ENCODE assay signal across 13 mouse cellular contexts in the genomic region with DNA sequence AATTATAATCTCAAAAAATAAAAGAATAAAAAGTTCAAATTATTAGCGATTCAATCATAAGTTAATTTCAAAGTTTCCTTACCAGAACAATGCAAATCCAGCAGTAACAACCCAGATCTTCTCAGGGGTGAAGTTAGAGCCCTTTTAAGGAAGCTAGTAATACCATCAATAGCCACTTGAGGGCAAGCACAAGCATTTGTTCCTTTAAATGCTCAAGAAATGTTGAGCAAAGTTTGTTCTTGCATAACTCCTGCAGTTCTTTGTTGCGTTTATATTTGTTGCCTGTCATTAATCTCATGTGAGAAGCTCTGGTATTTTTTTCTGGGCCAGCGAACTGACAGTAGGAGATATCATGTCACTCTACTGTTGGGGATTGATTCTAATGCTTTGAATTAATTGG. TPM values are rescaled to one million over a fixed set of nuclear protein-coding genes. Genes with fewer than 3 reads are reported as not detected.
A peak's percentile ranks its signal among the peaks of the same experiment; 100 is the strongest.
DNase-seq lines count a peak whose midpoint lies in the region; ATAC-seq and TF ChIP-seq lines count a peak whose summit lies in the region.
"Had no signal": no experiment of that assay in that cellular context is flagged by ENCODE, and none has a peak within 500 bp of the region (broad histone marks: within the 10 kb centered on the region; RNA-seq: fewer than 3 reads in every experiment).

No protein-coding gene starts in this region.

- TF ChIP-seq CTCF in midbrain, postnatal 0 days (IDR thresholded peaks at IDR 0.05) = peak; percentile 70

- H3K4me2 ChIP-seq in hindbrain, embryonic 14.5 days (replicated peaks) = no peak overlapping the region
- H3K4me2 ChIP-seq in midbrain, postnatal 0 days (ENCODE audit: low read depth, low read length, poor library complexity, severe bottlenecking) = no peak overlapping the region
- no peak overlapping the region for H3K4me2 ChIP-seq in midbrain, embryonic 15.5 days
- H3K4me2 ChIP-seq: kidney, embryonic 15.5 days; liver, embryonic 13.5 days had no signal

- H3K4me1 ChIP-seq in hindbrain, embryonic 14.5 days (replicated peaks; ENCODE audit: control insufficient read depth, insufficient read depth, low read length) = no peaks in the 10 kb centered on the region
- no peaks in the 10 kb centered on the region for H3K4me1 ChIP-seq in hindbrain, embryonic 10.5 days (replicated peaks)
- H3K4me1 ChIP-seq in midbrain, postnatal 0 days (ENCODE audit: insufficient read depth, low read length) = no peaks in the 10 kb centered on the region
- no peaks in the 10 kb centered on the region for H3K4me1 ChIP-seq in midbrain, embryonic 15.5 days
- H3K4me1 ChIP-seq: kidney, embryonic 15.5 days; liver, embryonic 13.5 days had no signal

- H3K27ac ChIP-seq in hindbrain, embryonic 14.5 days = no peak overlapping the region
- H3K27ac ChIP-seq in hindbrain, embryonic 10.5 days = no peak overlapping the region
- H3K27ac ChIP-seq in midbrain, postnatal 0 days (ENCODE audit: low read depth, low read length) = no peak overlapping the region
- H3K27ac ChIP-seq in midbrain, embryonic 15.5 days = no peak overlapping the region
- H3K27ac ChIP-seq: kidney, embryonic 15.5 days; liver, embryonic 13.5 days had no signal

- no peak overlapping the region for H3K4me3 ChIP-seq in hindbrain, embryonic 14.5 days (replicated peaks; ENCODE audit: low read length)
- no peak overlapping the region for H3K4me3 ChIP-seq in hindbrain, embryonic 10.5 days
- no peak overlapping the region for H3K4me3 ChIP-seq in midbrain, postnatal 0 days (ENCODE audit: low read depth, low read length)
- H3K4me3 ChIP-seq in midbrain, embryonic 15.5 days = no peak overlapping the region
- H3K4me3 ChIP-seq: kidney, embryonic 15.5 days; liver, embryonic 13.5 days had no signal

- 36% methylated on average over 3 of the region's 3 CpGs for WGBS in hindbrain, embryonic 14.5 days
- WGBS in hindbrain, embryonic 10.5 days = 41% methylated on average over 3 of the region's 3 CpGs
- 27% methylated on average over 3 of the region's 3 CpGs for WGBS in midbrain, postnatal 0 days
- 35% methylated on average over 3 of the region's 3 CpGs for WGBS in midbrain, embryonic 15.5 days

- DNase-seq in hindbrain, embryonic 14.5 days (ENCODE audit: low spot score) = peak; percentile 49
- no peak for DNase-seq in hindbrain, embryonic 10.5 days (ENCODE audit: low spot score)
- DNase-seq in midbrain, postnatal 0 days (ENCODE audit: low spot score) = peak; percentile 42
- DNase-seq in gonadal fat pad, adult 2 months (ENCODE audit: low read depth) = peak; percentile 14
- no peak for DNase-seq in gastrocnemius, adult 18-20 months (ENCODE audit: low spot score)
- no peak for DNase-seq in spleen, postnatal 36 days (ENCODE audit: low spot score in 2 of 2)
- DNase-seq: liver, embryonic 13.5 days had no signal

- no peaks in the 10 kb centered on the region for H3K27me3 ChIP-seq in hindbrain, embryonic 14.5 days (ENCODE audit: control insufficient read depth, insufficient read depth, low read length)
- no peaks in the 10 kb centered on the region for H3K27me3 ChIP-seq in hindbrain, embryonic 10.5 days (ENCODE audit: insufficient read depth, poor library complexity, severe bottlenecking)
- no peaks in the 10 kb centered on the region for H3K27me3 ChIP-seq in midbrain, postnatal 0 days (ENCODE audit: insufficient read depth, low read length)
- no peaks in the 10 kb centered on the region for H3K27me3 ChIP-seq in midbrain, embryonic 15.5 days (replicated peaks)
- H3K27me3 ChIP-seq: liver, embryonic 13.5 days had no signal

- no peak overlapping the region for H3K9ac ChIP-seq in hindbrain, embryonic 14.5 days
- H3K9ac ChIP-seq in midbrain, postnatal 0 days (replicated peaks; ENCODE audit: low read length, poor library complexity, severe bottlenecking) = no peak overlapping the region
- H3K9ac ChIP-seq in midbrain, embryonic 15.5 days = no peak overlapping the region
- H3K9ac ChIP-seq: kidney, embryonic 15.5 days; liver, embryonic 13.5 days had no signal

- ATAC-seq in hindbrain, embryonic 14.5 days (ENCODE audit: low FRiP score) = no peak
- ATAC-seq in midbrain, postnatal 0 days (ENCODE audit: low FRiP score) = no peak
- no peak for ATAC-seq in midbrain, embryonic 15.5 days (replicated peaks)
- ATAC-seq in erythroid progenitor cell, adult 5-6 weeks (replicated peaks; ENCODE audit: low FRiP score, poor library complexity, severe bottlenecking) = no peak

- 0 out of 2 replicates have a peak, but pooled peaks cover 4% of the 10 kb centered on the region for H3K9me3 ChIP-seq in hindbrain, embryonic 14.5 days (ENCODE audit: control insufficient read depth, low read length)
- H3K9me3 ChIP-seq in hindbrain, embryonic 10.5 days = no peaks in the 10 kb centered on the region
- no peaks in the 10 kb centered on the region for H3K9me3 ChIP-seq in midbrain, postnatal 0 days (ENCODE audit: low read length)
- no peaks in the 10 kb centered on the region for H3K9me3 ChIP-seq in midbrain, embryonic 15.5 days
- H3K9me3 ChIP-seq: kidney, embryonic 15.5 days; liver, embryonic 13.5 days had no signal

- H3K36me3 ChIP-seq in hindbrain, embryonic 14.5 days (replicated peaks; ENCODE audit: control insufficient read depth, insufficient read depth) = no peaks in the 10 kb centered on the region
- no peaks in the 10 kb centered on the region for H3K36me3 ChIP-seq in hindbrain, embryonic 10.5 days
- no peaks in the 10 kb centered on the region for H3K36me3 ChIP-seq in midbrain, postnatal 0 days (ENCODE audit: insufficient read depth, low read length)
- H3K36me3 ChIP-seq in midbrain, embryonic 15.5 days (replicated peaks) = no peaks in the 10 kb centered on the region
- H3K36me3 ChIP-seq: kidney, embryonic 15.5 days; liver, embryonic 13.5 days had no signal

RNA-seq across cellular contexts. Expression of a gene that starts 7.1 kb away (rescaled TPM):
- polyA plus RNA-seq in hindbrain, embryonic 14.5 days (2014; fragmentation: Nextera tagmentation; extraction: Ambion mirVana) = 0.31 and 0.80 TPM in 2 replicates
- 1.1 and 1.6 TPM in 2 replicates for polyA plus RNA-seq in hindbrain, embryonic 10.5 days (2016; fragmentation: Nextera tagmentation; extraction: Ambion mirVana)
- 0.57 and 1.6 TPM in 2 replicates for total RNA-seq in midbrain, postnatal 0 days (2014; rRNA removed)
- polyA plus RNA-seq in midbrain, postnatal 0 days (2015; fragmentation: Nextera tagmentation; extraction: Ambion mirVana) = 0.48 and 0.74 TPM in 2 replicates
- polyA plus RNA-seq in midbrain, embryonic 15.5 days (2015; fragmentation: Nextera tagmentation; extraction: Ambion mirVana) = 0.30 and 0.79 TPM in 2 replicates
- 14.0 and 15.1 TPM in 2 replicates for polyA plus RNA-seq in gonadal fat pad, adult 2 months (2012; rRNA removed)
- total RNA-seq in erythroid progenitor cell, adult 5-6 weeks (2015; ENCODE audit: low replicate concordance) = 15.1 and 20.1 TPM in 2 replicates
- total RNA-seq in erythroid progenitor cell, adult 5-6 weeks (2017; ENCODE audit: low replicate concordance) = 8.9 and 10.4 TPM in 2 replicates
- 1 to 10 TPM in 1 of 2 experiments, under 1 TPM in 1; 0.88 to 1.2 TPM for total RNA-seq in gastrocnemius, adult 18-20 months (2021)

RNA-seq across cellular contexts. Expression of a gene that starts 20.8 kb away (rescaled TPM):
- not detected in 2 replicates for polyA plus RNA-seq in hindbrain, embryonic 14.5 days (2014; fragmentation: Nextera tagmentation; extraction: Ambion mirVana)
- not detected in 2 replicates for polyA plus RNA-seq in hindbrain, embryonic 10.5 days (2016; fragmentation: Nextera tagmentation; extraction: Ambion mirVana)
- total RNA-seq in midbrain, postnatal 0 days (2014; rRNA removed) = not detected in 2 replicates
- not detected in 2 replicates for polyA plus RNA-seq in midbrain, postnatal 0 days (2015; fragmentation: Nextera tagmentation; extraction: Ambion mirVana)
- not detected in 2 replicates for polyA plus RNA-seq in midbrain, embryonic 15.5 days (2015; fragmentation: Nextera tagmentation; extraction: Ambion mirVana)
- not detected in 2 replicates for polyA plus RNA-seq in gonadal fat pad, adult 2 months (2012; rRNA removed)
- total RNA-seq in erythroid progenitor cell, adult 5-6 weeks (2015; ENCODE audit: low replicate concordance) = not detected in 2 replicates
- not detected in 2 replicates for total RNA-seq in erythroid progenitor cell, adult 5-6 weeks (2017; ENCODE audit: low replicate concordance)
- total RNA-seq in gastrocnemius, adult 18-20 months (2021) = not detected
- total RNA-seq: ES-E14 had no signal
- polyA plus RNA-seq: cortical plate, adult 2 months; heart, embryonic 16.5 days; kidney, embryonic 15.5 days; liver, embryonic 13.5 days had no signal

RNA-seq across cellular contexts. Expression of a gene that starts 38.2 kb away (rescaled TPM):
- polyA plus RNA-seq in hindbrain, embryonic 14.5 days (2014; fragmentation: Nextera tagmentation; extraction: Ambion mirVana) = not detected in 2 replicates
- polyA plus RNA-seq in hindbrain, embryonic 10.5 days (2016; fragmentation: Nextera tagmentation; extraction: Ambion mirVana) = not detected in 2 replicates
- not detected in 2 replicates for total RNA-seq in midbrain, postnatal 0 days (2014; rRNA removed)
- 0.07 TPM in 1 of 2 replicates, not detected in the other for polyA plus RNA-seq in midbrain, postnatal 0 days (2015; fragmentation: Nextera tagmentation; extraction: Ambion mirVana)
- 0.06 TPM in 1 of 2 replicates, not detected in the other for polyA plus RNA-seq in midbrain, embryonic 15.5 days (2015; fragmentation: Nextera tagmentation; extraction: Ambion mirVana)
- 0.09 TPM in 1 of 2 replicates, not detected in the other for polyA plus RNA-seq in gonadal fat pad, adult 2 months (2012; rRNA removed)
- not detected in 2 replicates for total RNA-seq in erythroid progenitor cell, adult 5-6 weeks (2015; ENCODE audit: low replicate concordance)
- not detected in 2 replicates for total RNA-seq in erythroid progenitor cell, adult 5-6 weeks (2017; ENCODE audit: low replicate concordance)
- under 1 TPM; 0.07 to 0.09 TPM for total RNA-seq in gastrocnemius, adult 18-20 months (2021)
- total RNA-seq: ES-E14 had no signal
- polyA plus RNA-seq: cortical plate, adult 2 months; heart, embryonic 16.5 days; kidney, embryonic 15.5 days; liver, embryonic 13.5 days had no signal

Comparison
In these comparisons a context has a peak if more than half of its experiments do, and no peak if none do; other contexts are left out.
1. DNase-seq: peak in hindbrain, embryonic 14.5 days (single experiment), midbrain, postnatal 0 days (single experiment) and gonadal fat pad, adult 2 months (single experiment); none in hindbrain, embryonic 10.5 days (single experiment), gastrocnemius, adult 18-20 months (single experiment) and spleen, postnatal 36 days (0 of 2).